Mouse (Mus musculus) brain, embryonic 14.5 days (tissue): ENCODE data around the gene Tbx1. TPM values are rescaled to one million over a fixed set of nuclear protein-coding genes. Genes with fewer than 3 reads are reported as not detected.
A peak's percentile ranks its signal among the peaks of the same experiment; 100 is the strongest.
"Not testable (repeated sequence)": the region's sequence is repeated elsewhere in the genome, so short reads cannot be mapped to it uniquely, and the experiment has no call there.

ENCODE experiments used
- DNase-seq: peaks from one replicate; pipeline ENCODE4 v3.0.0-alpha.2; 2011; ENCODE audit warnings: low read depth
- CTCF ChIP-seq: fragments of 200-500 bp; IDR thresholded peaks from 2 replicates; pipeline ENCODE4 v1.5.1; 2012; ENCODE audit warnings: inconsistent platforms, mild to moderate bottlenecking, moderate library complexity, borderline replicate concordance; ENCODE audit not compliant: insufficient read depth, insufficient read length; ENCODE audit errors: extremely low read depth
- POLR2A ChIP-seq: fragments of 200-500 bp; IDR thresholded peaks from 2 replicates; pipeline ENCODE4 v1.6.1; 2012; ENCODE audit warnings: mild to moderate bottlenecking, inconsistent platforms, borderline replicate concordance; ENCODE audit not compliant: poor library complexity, insufficient read depth, insufficient read length, severe bottlenecking; ENCODE audit errors: extremely low read depth
- polyA plus RNA-seq: library from polyadenylated mRNA; depleted of rRNA; stranded (reverse); fragments of >200 nt; gene quantifications from 2 replicates; pipeline ENCODE4 v1.2.3, GENCODE M21; 2012; rRNA removed

Gene Tbx1
- polyA plus RNA-seq, 1 experiment, result 1.9 TPM

DNA sequence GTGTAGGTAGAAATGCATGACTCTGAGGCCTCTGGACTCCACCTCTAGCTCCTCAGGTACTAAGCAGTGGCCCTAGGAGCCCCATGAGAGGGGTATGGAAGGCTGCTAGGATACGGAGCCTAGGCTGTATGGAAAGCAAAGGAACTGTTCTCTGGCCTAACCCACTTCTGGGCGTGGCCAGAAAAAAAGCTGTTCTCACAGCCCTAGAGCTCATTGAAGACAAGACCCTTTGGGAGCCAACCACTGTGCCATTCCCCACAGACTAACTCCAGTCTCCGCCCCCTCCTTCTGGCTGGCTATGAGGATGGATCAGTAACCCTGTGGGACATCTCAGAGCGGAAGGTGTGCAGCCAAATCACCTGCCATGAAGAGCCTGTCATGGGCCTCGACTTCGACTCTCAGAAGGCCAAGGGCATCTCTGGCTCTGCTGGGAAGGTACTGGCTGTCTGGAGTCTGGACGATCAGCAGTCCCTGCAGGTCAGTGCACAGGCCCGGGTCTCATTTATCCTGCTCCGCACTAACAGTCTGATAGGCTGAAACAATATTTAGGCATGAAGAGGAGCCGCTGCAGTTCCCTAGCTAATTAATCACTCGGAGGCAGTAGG, 38.3 kb downstream of the Tbx1 start:
- no peak for DNase-seq
- TF ChIP-seq POLR2A, result no peak

DNA sequence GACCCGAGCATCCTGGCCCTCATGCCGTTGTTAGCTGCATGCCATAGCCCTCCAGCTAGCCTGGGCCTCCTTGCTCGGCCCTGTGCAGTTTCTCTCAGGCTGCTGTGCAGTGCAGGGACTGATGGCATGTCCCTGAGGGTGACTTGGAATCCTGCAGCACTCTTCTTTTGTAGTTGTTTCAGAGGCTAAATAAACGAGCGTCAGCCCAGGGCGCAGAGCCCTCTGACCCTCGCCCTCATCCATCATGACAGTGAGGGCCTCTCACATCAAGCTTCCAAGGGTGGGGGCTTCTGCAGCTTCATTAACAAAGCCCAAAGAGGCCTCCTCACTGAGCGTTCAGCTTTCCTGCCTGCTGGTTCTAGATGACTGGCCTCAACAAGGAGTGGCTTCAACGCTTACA, 38.9 kb downstream of the Tbx1 start:
- TF ChIP-seq CTCF, result no peak
- no peak for TF ChIP-seq POLR2A
- DNase-seq, result no peak

DNA sequence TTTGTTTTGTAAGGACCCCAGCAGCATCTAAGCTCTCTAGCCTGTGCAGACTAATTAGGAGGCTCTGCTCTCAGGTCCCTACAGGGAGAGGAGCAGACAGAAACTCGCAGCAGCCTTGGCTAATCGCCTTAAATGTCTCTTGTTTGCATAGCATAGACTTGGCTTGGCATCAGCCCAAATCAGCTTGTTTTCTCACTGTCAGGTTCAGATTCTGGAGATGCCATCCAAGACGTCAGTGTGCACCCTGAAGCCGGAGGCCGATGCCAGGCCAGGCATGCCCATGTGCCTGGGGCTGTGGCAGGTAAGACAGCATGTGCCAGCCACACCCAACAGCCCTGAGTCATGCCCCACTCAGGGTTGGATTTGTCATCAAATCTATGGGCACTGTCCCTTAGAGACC, 42.6 kb downstream of the Tbx1 start:
- TF ChIP-seq POLR2A, result no peak
- TF ChIP-seq CTCF, result no peak
- DNase-seq, result peak; percentile 64

DNA sequence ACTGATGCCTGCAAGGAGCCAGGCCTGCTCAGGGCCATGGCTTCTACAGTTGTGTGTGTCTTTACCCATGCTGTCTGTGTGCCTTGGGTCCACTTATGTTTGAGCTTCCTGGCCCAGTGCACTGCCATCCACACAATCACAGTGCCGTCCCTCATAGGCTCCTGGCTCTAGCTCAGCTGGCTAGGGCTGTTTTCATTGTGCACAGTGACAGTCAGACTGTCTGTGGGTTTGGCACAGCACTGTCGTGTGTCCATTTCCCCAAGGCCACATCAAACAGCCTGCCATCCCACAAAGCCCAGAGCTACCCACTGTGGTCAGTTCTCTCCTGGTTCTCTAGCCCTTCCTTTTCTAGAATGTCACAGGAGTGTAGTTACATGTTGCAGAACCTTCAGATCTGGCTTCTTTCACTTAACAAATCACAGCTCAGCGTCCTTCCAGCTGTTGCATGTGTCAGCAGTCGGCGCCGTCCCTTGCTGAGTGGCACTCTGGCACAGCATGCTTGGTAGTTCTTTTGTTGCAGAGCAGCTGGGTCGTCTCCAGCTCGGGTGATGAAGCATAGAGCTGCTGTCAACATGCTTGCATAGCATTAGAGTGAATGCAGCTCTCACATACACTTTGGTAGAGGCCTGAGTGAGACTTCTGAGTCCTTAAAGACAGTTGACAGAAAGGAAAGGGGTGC, 47.2 kb downstream of the Tbx1 start:
- peak; percentile 77 for DNase-seq
- TF ChIP-seq POLR2A, result no peak

DNA sequence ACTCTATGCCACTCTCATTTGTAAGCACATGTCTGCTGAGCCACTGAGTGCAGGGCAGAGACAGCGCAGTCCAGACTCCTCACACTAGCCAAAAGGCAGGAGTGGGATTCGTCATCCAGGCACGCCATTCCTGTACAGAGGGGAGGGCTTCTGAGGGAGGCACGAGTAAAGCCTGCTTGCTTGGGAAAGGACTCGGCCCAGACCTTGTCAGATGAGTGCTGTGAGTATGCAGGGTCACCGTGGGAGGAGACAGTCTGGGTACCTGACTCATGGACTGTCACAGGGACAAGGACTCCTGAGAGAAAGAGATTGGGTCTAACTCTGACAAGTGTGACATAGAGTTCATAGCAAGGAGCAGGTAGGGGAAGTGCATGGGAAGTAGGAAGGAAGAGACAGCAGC, 51.2 kb downstream of the Tbx1 start:
- no peak for DNase-seq

DNA sequence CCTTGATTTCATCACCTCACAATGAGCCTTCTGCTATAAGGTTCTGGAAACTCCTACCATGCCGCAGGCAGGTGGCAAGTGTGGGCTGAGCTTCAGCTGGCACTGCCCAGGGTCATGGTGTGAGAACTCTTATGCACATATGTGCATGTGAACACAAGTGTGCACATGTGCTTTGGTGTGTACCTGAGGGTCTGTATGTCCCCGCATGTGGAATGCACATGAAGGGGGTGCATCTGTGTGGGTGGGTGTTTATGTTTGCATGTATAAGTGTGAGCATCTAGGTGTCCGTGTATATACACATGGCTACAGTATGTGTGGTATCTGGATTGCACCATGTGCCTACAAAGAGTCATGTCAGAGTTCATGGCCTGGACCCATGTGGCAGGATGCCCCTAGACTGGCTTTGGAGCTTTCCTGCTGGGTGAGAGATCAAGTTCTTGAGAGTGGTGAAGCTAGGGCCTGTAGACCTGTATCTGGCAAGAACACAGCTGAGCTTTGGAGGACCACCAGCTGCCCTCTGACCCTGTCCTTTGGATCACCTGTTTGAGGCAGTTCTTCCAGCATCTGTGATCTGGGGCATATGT, 53.0 kb downstream of the Tbx1 start:
- no peak for TF ChIP-seq CTCF
- no peak for TF ChIP-seq POLR2A
- no peak for DNase-seq

More for the DNA sequence above, 51.2 kb downstream of the Tbx1 start:
- TF ChIP-seq POLR2A, result no peak
- no peak for TF ChIP-seq CTCF

DNA sequence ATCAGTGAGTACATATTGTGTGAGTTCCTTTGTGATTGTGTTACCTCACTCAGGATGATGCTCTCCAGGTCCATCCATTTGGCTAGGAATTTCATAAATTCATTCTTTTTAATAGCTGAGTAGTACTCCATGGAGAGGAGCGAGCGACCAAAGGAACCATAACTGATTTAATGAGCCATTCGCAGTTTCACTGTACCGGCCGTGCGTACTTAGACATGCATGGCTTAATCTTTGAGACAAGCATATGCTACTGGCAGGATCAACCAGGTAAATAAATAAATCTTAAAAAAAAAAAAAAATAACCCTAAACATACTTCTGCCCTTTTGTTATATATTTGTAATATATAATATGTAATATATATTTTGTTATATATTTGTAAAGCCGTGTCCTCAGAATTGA, 57.4 kb downstream of the Tbx1 start:
- not testable (repeated sequence) for DNase-seq

Other genes starting within 250 kb of the Tbx1 start
- gene Tango2, start 242.6 kb downstream of the Tbx1 start, polyA plus RNA-seq, result 69.4 and 78.6 TPM in 2 replicates
- gene Arvcf, start 242.5 kb downstream of the Tbx1 start, polyA plus RNA-seq, result 169 and 189 TPM in 2 replicates
- gene Txnrd2, start 164.3 kb downstream of the Tbx1 start, polyA plus RNA-seq, result 18.5 and 19.5 TPM in 2 replicates
- gene Comt, start 163.8 kb downstream of the Tbx1 start, polyA plus RNA-seq, result 72.8 and 73.8 TPM in 2 replicates
- gene Gnb1l, start 92.0 kb downstream of the Tbx1 start, polyA plus RNA-seq, result 12.4 and 15.4 TPM in 2 replicates
- gene Rtl10, start 91.8 kb downstream of the Tbx1 start, polyA plus RNA-seq, result 13.1 and 14.5 TPM in 2 replicates
- 19.9 and 22.5 TPM in 2 replicates for gene Gp1bb, start 31.7 kb upstream of the Tbx1 start, polyA plus RNA-seq
- 89.4 and 112 TPM in 2 replicates for gene Gm49601, start 35.8 kb upstream of the Tbx1 start, polyA plus RNA-seq
- 266 and 348 TPM in 2 replicates for gene Sept5, start 39.3 kb upstream of the Tbx1 start, polyA plus RNA-seq
- 115 and 122 TPM in 2 replicates for gene Cldn5, start 186.2 kb upstream of the Tbx1 start, polyA plus RNA-seq
- gene Ufd1, start 221.1 kb upstream of the Tbx1 start, polyA plus RNA-seq, result 64.1 and 68.2 TPM in 2 replicates
- gene Cdc45, start 221.3 kb upstream of the Tbx1 start, polyA plus RNA-seq, result 17.7 and 34.0 TPM in 2 replicates
- 35.8 and 39.8 TPM in 2 replicates for gene 2510002D24Rik, start 245.9 kb upstream of the Tbx1 start, polyA plus RNA-seq
- 1.4 TPM in 1 of 2 replicates, not detected in the other for gene Gm28539, start 245.9 kb upstream of the Tbx1 start, polyA plus RNA-seq